Mouse (Mus musculus) heart, postnatal 25 days (tissue): Measurements from ENCODE around the gene Tspan32. TPM values are rescaled to one million over a fixed set of nuclear protein-coding genes. Genes with fewer than 3 reads are reported as not detected.

ENCODE experiments used
- DNase-seq: peaks from one replicate; pipeline ENCODE4 v3.0.0; 2022; ENCODE audit warnings: low spot score
- intact Hi-C: fragments of 180-260 bp; cut with DNase I; formaldehyde crosslinking; loops from one replicate; pipeline ENCODE4 v1.15.1; 2025
- total RNA-seq, 2 experiments: library from RNA; stranded (reverse); gene quantifications; 2 replicates each; pipeline ENCODE4 v1.2.3; 2021

Tspan32 gene
- total RNA-seq, 2 experiments from 2014 or later, result 0.34 to 1.5 TPM

GRCm38 (mm10) chr7:143024293-143024692, 19.4 kb downstream of the Tspan32 start:
- intact Hi-C loops, result no loop called here
- DNase-seq, result no peak

GRCm38 (mm10) chr7:143025496-143025895, 20.6 kb downstream of the Tspan32 start:
- no peak for DNase-seq
- intact Hi-C loops, result no loop called here

- DNase-seq, result no peak
- intact Hi-C loops, result no loop called here
Measured at GRCm38 (mm10) chr7:143027196-143027595, 22.4 kb downstream of the Tspan32 start.

- intact Hi-C loops, result no loop called here
- DNase-seq, result no peak
Measured at GRCm38 (mm10) chr7:143031816-143032215, 27.0 kb downstream of the Tspan32 start.

- intact Hi-C loops, result no loop called here
- no peak for DNase-seq
Measured at GRCm38 (mm10) chr7:143033581-143033980, 28.7 kb downstream of the Tspan32 start.

GRCm38 (mm10) chr7:143034112-143034511, 29.3 kb downstream of the Tspan32 start:
- no peak for DNase-seq
- intact Hi-C loops, result no loop called here

GRCm38 (mm10) chr7:143034519-143035450, 29.9 kb downstream of the Tspan32 start:
- DNase-seq, result no peak
- intact Hi-C loops, result no loop called here

GRCm38 (mm10) chr7:143036787-143037186, 31.9 kb downstream of the Tspan32 start:
- intact Hi-C loops, result no loop called here
- DNase-seq, result no peak

- DNase-seq, result no peak
- intact Hi-C loops, result no loop called here
Measured at GRCm38 (mm10) chr7:143037306-143037705, 32.5 kb downstream of the Tspan32 start.

- no peak for DNase-seq
- intact Hi-C loops, result no loop called here
Measured at GRCm38 (mm10) chr7:143038174-143038931, 33.5 kb downstream of the Tspan32 start.

GRCm38 (mm10) chr7:143040561-143040960, 35.7 kb downstream of the Tspan32 start:
- intact Hi-C loops, result loop anchor here (2.0 kb wide), 1 partner anchor 30 kb away; no protein-coding TSS in a partner anchor
- no peak for DNase-seq

GRCm38 (mm10) chr7:143041138-143041822, 36.4 kb downstream of the Tspan32 start:
- DNase-seq, result no peak

GRCm38 (mm10) chr7:143042089-143042488, 37.2 kb downstream of the Tspan32 start:
- intact Hi-C loops, result no loop called here
- DNase-seq, result peak; percentile 70

More at GRCm38 (mm10) chr7:143041138-143041822, 36.4 kb downstream of the Tspan32 start:
- intact Hi-C loops, result loop anchor here (2.0 kb wide), 1 partner anchor 30 kb away; no protein-coding TSS in a partner anchor

- intact Hi-C loops, result no loop called here
- no peak for DNase-seq
Measured at GRCm38 (mm10) chr7:143042897-143043300, 38.1 kb downstream of the Tspan32 start.

- intact Hi-C loops, result no loop called here
- no peak for DNase-seq
Measured at GRCm38 (mm10) chr7:143044049-143044825, 39.4 kb downstream of the Tspan32 start.

- no peak for DNase-seq
- intact Hi-C loops, result no loop called here
Measured at GRCm38 (mm10) chr7:143044826-143045206, 40.0 kb downstream of the Tspan32 start.

GRCm38 (mm10) chr7:143046358-143046757, 41.5 kb downstream of the Tspan32 start:
- no peak for DNase-seq
- intact Hi-C loops, result no loop called here

GRCm38 (mm10) chr7:143049331-143049730, 44.5 kb downstream of the Tspan32 start:
- DNase-seq, result no peak
- intact Hi-C loops, result no loop called here
